Mouse (Mus musculus) bone marrow macrophage, adult 2 months (primary cell): Measurements from ENCODE around the gene Pak6.

Experiments
- CTCF ChIP-seq: IDR thresholded peaks from 2 replicates; pipeline ENCODE4 v1.5.1; 2012; ENCODE audit warnings: low read depth, mild to moderate bottlenecking, low read length, moderate library complexity
- POLR2A ChIP-seq: IDR thresholded peaks from 2 replicates; pipeline ENCODE4 v1.6.1; 2012; ENCODE audit warnings: mild to moderate bottlenecking, low read depth, low read length, borderline replicate concordance

DNA sequence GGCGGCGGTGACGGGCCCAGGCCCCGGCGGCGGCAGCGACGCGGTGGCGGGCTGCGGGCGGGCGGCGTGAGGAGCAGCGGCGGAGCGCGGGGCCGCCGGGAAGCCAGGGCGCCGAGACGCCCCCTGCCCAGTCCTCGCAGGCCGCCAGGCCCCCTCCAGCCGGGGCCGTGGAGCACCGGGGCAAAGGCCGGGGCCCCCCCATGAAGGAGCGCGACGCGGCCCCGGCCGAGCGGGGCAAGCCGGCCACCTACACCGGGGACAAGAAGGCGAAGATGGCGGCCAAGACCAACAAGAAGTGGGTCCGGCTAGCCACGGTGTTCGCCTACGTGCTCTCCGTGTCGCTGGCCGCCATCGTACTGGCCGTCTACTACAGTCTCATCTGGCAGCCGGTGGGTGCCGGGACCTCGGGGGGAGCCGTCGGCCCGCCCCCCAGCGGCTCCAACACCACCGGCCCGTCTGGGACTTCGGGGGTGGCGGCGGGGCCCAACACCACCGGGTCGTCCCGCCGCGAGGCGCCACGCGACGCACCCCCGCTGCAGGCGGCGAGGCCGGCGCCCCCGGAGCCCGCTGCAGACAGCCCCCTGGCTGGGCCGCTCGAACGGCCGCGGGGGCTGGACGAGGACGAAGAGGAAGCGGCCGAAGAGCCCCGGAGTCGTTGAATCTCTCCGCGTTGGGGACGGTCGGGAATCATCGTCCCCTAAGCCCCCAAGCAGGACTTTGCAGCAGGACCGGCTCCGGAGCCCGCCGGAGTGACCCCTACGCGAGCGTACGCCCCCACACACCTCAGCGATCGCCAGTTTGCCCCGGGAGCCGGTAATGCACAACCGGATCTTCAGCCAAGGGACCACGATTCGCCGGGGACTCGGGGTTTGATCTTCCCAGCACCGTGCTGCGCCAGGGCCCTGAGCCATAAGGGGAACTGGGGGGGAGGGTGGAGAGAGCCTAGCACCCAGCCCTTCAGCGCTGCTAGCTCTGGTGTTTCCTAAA lies 83.1 kb downstream of the Pak6 start:
- TF ChIP-seq POLR2A (no peak), CTCF (no peak)
